Mouse (Mus musculus) G1E (cell line): ENCODE data around the gene 2510009E07Rik. TPM values are rescaled to one million over a fixed set of nuclear protein-coding genes. Genes with fewer than 3 reads are reported as not detected.

Source experiments
- ATAC-seq: 2 replicates; pipeline ENCODE4 v1.8.0; 2016; ENCODE audit warnings: mild to moderate bottlenecking; ENCODE audit not compliant: insufficient number of reproducible peaks, poor library complexity, low FRiP score, severe bottlenecking; ENCODE audit errors: extremely low read depth
- DNase-seq: peaks from one replicate; pipeline ENCODE4 v3.0.0; 2012; ENCODE audit warnings: low spot score
- H3K27me3 ChIP-seq: 2 replicates; pipeline ENCODE4 v1.6.1; 2012; ENCODE audit warnings: mild to moderate bottlenecking, low read length, inconsistent platforms; ENCODE audit not compliant: insufficient read depth
- H3K36me3 ChIP-seq: replicated peaks from 2 replicates; pipeline ENCODE3; 2012; ENCODE audit warnings: mild to moderate bottlenecking, inconsistent platforms
- H3K4me1 ChIP-seq: 2 replicates; pipeline ENCODE4 v1.6.1; 2012; ENCODE audit warnings: low read depth, low read length, inconsistent platforms, mixed read lengths; ENCODE audit not compliant: insufficient read depth
- H3K4me3 ChIP-seq: 2 replicates; pipeline ENCODE4 v1.5.1; 2012; ENCODE audit warnings: low read depth, mild to moderate bottlenecking, inconsistent platforms, low read length, moderate library complexity, mixed read lengths
- H3K9me3 ChIP-seq: replicated peaks from 2 replicates; pipeline ENCODE4 v1.6.1; 2012; ENCODE audit warnings: inconsistent platforms
- CTCF ChIP-seq: IDR thresholded peaks from 2 replicates; pipeline ENCODE4 v1.5.1; 2012; ENCODE audit warnings: low read depth, low read length, inconsistent platforms, mixed read lengths
- GATA1 ChIP-seq: IDR thresholded peaks from 2 replicates; pipeline ENCODE4 v1.6.1; 2012; ENCODE audit warnings: borderline replicate concordance, low read length, inconsistent platforms, mixed read lengths
- GATA2 ChIP-seq: IDR thresholded peaks from 2 replicates; pipeline ENCODE4 v1.6.1; 2012; ENCODE audit warnings: low read depth, low read length, inconsistent platforms, borderline replicate concordance
- POLR2AphosphoS5 ChIP-seq: IDR thresholded peaks from 2 replicates; pipeline ENCODE4 v1.6.1; 2012; ENCODE audit warnings: low read depth, low read length, inconsistent platforms; ENCODE audit not compliant: insufficient replicate concordance
- TAL1 ChIP-seq: conservative IDR thresholded peaks from 2 replicates; pipeline ENCODE4 v1.6.1; 2012; ENCODE audit warnings: low read depth, low read length, inconsistent platforms, mixed read lengths
- polyA plus RNA-seq: library from polyadenylated mRNA; stranded (reverse); fragments of >175 nt; gene quantifications from 2 replicates; pipeline ENCODE4 v1.2.3, GENCODE M21; 2012
- total RNA-seq, 2 experiments: library from RNA; stranded (forward) in 1 of 2; stranded (reverse) in 1 of 2; fragments of 200-1000 nt in 1 of 2; fragments of >200 nt in 1 of 2; fragmentation: Nextera tagmentation in 1 of 2; gene quantifications; 2 replicates each; pipeline ENCODE4 v1.2.3; 2014 to 2017

2510009E07Rik gene
- total and polyA plus RNA-seq, 3 experiments = 0.27 TPM; not detected in 2

GRCm38 (mm10) chr16:21651161-21651560 is 43.3 kb downstream of the 2510009E07Rik start:
- no peak for ATAC-seq
- Histone ChIP-seq H3K27me3 (peaks cover 3% of the 10 kb centered on the region; the same call in 1 of the 2 replicates), H3K4me1 (peaks cover 3% of the 10 kb centered on the region; the same call in 1 of the 2 replicates), H3K9me3 (no peaks in the 10 kb centered on the region), H3K36me3 (no peaks in the 10 kb centered on the region), H3K4me3 (no peak overlapping the region)
- TF ChIP-seq GATA1 (no peak), GATA2 (no peak), CTCF (no peak), TAL1 (no peak)
- DNase-seq = no peak

GRCm38 (mm10) chr16:21650289-21650688 is 44.2 kb downstream of the 2510009E07Rik start:
- Histone ChIP-seq H3K36me3 (peaks cover 2% of the 10 kb centered on the region), H3K9me3 (no peaks in the 10 kb centered on the region), H3K27me3 (peaks cover 3% of the 10 kb centered on the region; the same call in 1 of the 2 replicates), H3K4me1 (peaks cover 3% of the 10 kb centered on the region; the same call in 1 of the 2 replicates), H3K4me3 (no peak overlapping the region)
- no peak for TF ChIP-seq GATA2
- TF ChIP-seq TAL1 = no peak
- TF ChIP-seq GATA1 = no peak
- no peak for TF ChIP-seq CTCF
- TF ChIP-seq POLR2AphosphoS5 = no peak
- DNase-seq = no peak
- ATAC-seq = no peak

DNA sequence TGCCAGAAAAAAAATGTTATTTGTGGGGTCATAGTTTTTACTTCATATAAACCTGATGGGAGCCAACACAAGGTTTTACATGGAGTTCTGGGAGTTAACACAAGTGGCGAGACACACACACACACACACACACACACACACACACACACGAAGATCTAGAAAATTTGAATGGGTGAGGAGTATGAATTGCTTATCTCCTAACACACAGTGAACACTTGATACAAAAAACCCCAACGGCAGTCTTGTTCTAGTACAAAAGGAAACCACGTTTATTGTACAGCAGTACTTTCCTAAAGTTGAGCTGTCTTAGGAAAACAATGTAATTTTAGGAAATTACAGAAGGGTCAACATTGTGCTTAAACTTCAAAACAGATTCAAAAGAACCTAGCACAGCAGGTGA is 45.7 kb downstream of the 2510009E07Rik start:
- peaks cover 3% of the 10 kb centered on the region; the same call in 1 of the 2 replicates for H3K27me3 ChIP-seq
- H3K4me1 ChIP-seq = peaks cover 3% of the 10 kb centered on the region; the same call in 1 of the 2 replicates
- peaks cover 15% of the 10 kb centered on the region for H3K36me3 ChIP-seq
- H3K9me3 ChIP-seq = no peaks in the 10 kb centered on the region
- ATAC-seq (no peak), DNase-seq (no peak)
- TF ChIP-seq TAL1 (no peak), POLR2AphosphoS5 (no peak), GATA2 (no peak), GATA1 (no peak), CTCF (no peak)
- no peak overlapping the region for H3K4me3 ChIP-seq

- Histone ChIP-seq H3K36me3 (peaks cover 38% of the 10 kb centered on the region), H3K27me3 (peaks cover 3% of the 10 kb centered on the region; the same call in 1 of the 2 replicates), H3K9me3 (no peaks in the 10 kb centered on the region), H3K4me3 (no peak overlapping the region), H3K4me1 (peaks cover 11% of the 10 kb centered on the region; the same call in 1 of the 2 replicates)
- TF ChIP-seq GATA1 = no peak
- no peak for TF ChIP-seq TAL1
- TF ChIP-seq GATA2 = no peak
- TF ChIP-seq POLR2AphosphoS5 = no peak
- TF ChIP-seq CTCF = no peak
- DNase-seq (no peak), ATAC-seq (no peak)
Observed at GRCm38 (mm10) chr16:21646496-21646895, 48.0 kb downstream of the 2510009E07Rik start.

GRCm38 (mm10) chr16:21645915-21646314 is 48.5 kb downstream of the 2510009E07Rik start:
- Histone ChIP-seq H3K4me1 (peaks cover 14% of the 10 kb centered on the region; the same call in 1 of the 2 replicates), H3K9me3 (no peaks in the 10 kb centered on the region), H3K36me3 (peaks cover 44% of the 10 kb centered on the region), H3K27me3 (no peaks in the 10 kb centered on the region; the same call in 1 of the 2 replicates), H3K4me3 (no peak overlapping the region)
- DNase-seq (no peak), ATAC-seq (no peak)
- TF ChIP-seq GATA1 (no peak), GATA2 (no peak), POLR2AphosphoS5 (no peak), TAL1 (no peak), CTCF (no peak)

DNA sequence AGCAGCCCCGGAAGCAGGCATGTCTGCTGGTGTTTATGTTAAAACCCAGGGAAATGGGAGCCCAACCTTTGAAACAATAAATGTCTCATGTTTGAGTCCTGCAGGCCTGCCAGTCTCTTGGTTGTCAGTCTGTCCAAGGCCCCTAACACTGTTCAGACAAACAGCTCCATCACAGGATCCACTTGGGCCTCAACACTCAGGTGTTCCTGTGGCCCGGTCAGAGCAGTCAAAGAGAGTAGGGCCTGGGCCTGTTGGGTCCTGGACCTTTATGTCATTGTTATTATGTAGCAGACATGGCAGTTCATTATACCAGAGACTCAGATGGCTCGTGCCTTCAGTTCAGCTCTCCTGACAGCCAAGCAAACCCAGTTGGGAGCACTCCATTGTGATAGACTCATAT is 49.9 kb downstream of the 2510009E07Rik start:
- TF ChIP-seq POLR2AphosphoS5 = no peak
- TF ChIP-seq GATA1 = no peak
- no peak for TF ChIP-seq TAL1
- TF ChIP-seq CTCF = no peak
- TF ChIP-seq GATA2 = no peak
- Histone ChIP-seq H3K4me3 (no peak overlapping the region), H3K36me3 (peaks cover 50% of the 10 kb centered on the region), H3K4me1 (peaks cover 16% of the 10 kb centered on the region; the same call in 1 of the 2 replicates), H3K27me3 (no peaks in the 10 kb centered on the region; the same call in 1 of the 2 replicates), H3K9me3 (no peaks in the 10 kb centered on the region)
- DNase-seq = no peak
- ATAC-seq = no peak

DNA sequence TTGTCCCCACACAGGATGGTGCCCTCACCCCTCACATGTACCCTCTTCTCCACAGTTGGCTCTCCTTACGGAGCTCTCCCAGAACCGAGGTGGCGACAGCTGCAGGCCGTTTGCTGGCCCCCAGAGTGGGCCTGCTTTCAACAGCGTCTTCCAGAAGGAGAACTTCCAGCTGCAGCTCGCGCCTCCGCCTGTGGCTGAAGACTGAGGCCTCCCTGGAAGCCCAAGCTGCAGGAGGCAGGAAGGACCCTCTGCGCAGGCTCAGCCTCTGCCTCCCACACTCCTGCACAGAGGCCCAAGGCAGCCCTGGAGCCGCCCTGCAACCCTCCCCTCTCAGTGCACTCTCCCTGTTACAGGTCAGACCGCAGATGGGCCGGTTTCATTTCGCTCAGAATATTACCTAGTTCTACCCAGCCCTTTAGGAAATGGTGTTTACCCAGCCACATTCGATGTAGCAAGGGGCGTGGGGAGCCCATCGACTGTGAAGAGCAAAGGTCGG is 50.4 kb downstream of the 2510009E07Rik start:
- Histone ChIP-seq H3K36me3 (peaks cover 51% of the 10 kb centered on the region), H3K27me3 (no peaks in the 10 kb centered on the region; the same call in 1 of the 2 replicates), H3K4me1 (peaks cover 16% of the 10 kb centered on the region; the same call in 1 of the 2 replicates), H3K9me3 (no peaks in the 10 kb centered on the region), H3K4me3 (no peak overlapping the region)
- no peak for TF ChIP-seq GATA2
- TF ChIP-seq POLR2AphosphoS5 = no peak
- TF ChIP-seq CTCF = no peak
- TF ChIP-seq TAL1 = no peak
- TF ChIP-seq GATA1 = no peak
- no peak for DNase-seq
- no peak for ATAC-seq
